Mouse (Mus musculus): ENCODE results near the gene Slc22a3.

DNA sequence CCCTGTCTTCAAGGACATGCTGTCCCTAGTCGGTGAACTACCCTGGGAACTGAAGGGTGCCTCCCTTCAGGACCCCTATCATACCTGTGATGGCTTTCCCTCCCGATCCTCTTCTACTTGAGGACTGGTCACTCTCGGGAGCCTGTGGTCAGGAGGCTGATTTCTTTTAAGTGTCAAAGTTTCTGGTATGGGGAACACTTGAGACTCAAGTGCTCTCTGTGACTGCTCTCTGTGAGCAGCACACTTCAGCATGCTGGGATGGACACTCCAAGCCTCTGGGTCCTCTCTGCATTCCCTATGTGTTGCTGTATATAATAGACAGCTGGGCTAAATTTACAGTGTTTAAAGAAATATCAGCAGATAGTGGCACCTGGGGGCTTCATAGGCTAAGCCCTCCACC, 39.9 kb downstream of the Slc22a3 start:
- TF ChIP-seq CTCF (IDR thresholded peaks at IDR 0.05; ENCODE audit: low read depth, low read length), result no peak
- no peak for TF ChIP-seq POLR2A (IDR thresholded peaks at IDR 0.05; ENCODE audit: extremely low read depth, insufficient read depth, low read length)
